Mouse (Mus musculus) liver, embryonic 11.5 days (tissue): ENCODE data around the gene Eif2a. TPM values are rescaled to one million over a fixed set of nuclear protein-coding genes. Genes with fewer than 3 reads are reported as not detected.

ENCODE experiments used
- ATAC-seq: fragments of 200-750 bp; cut with Nextera tagmentation; replicated peaks from 2 replicates; pipeline ENCODE4 v1.8.0; 2017; ENCODE audit warnings: moderate number of reproducible peaks, mild to moderate bottlenecking, moderate TSS enrichment, moderate library complexity; ENCODE audit not compliant: low FRiP score
- DNase-seq: peaks from one replicate; pipeline ENCODE4 v3.0.0-alpha.2; 2017; ENCODE audit warnings: low spot score
- H3K27ac ChIP-seq: fragments of 300-500 bp; sonication (generic); 2 replicates; pipeline ENCODE4 v1.5.1; 2014; ENCODE audit warnings: mild to moderate bottlenecking, low read depth, low read length, control low read depth
- H3K27me3 ChIP-seq: fragments of 300-500 bp; sonication (generic); replicated peaks from 2 replicates; pipeline ENCODE4 v1.6.1; 2014; ENCODE audit warnings: low read length, mixed read lengths; ENCODE audit not compliant: control insufficient read depth, insufficient read depth
- H3K36me3 ChIP-seq: fragments of 300-500 bp; sonication (generic); 2 replicates; pipeline ENCODE4 v1.6.1; 2014; ENCODE audit warnings: mild to moderate bottlenecking, low read length, moderate library complexity, mixed read lengths; ENCODE audit not compliant: control insufficient read depth, insufficient read depth
- H3K4me1 ChIP-seq: fragments of 300-500 bp; sonication (generic); replicated peaks from 2 replicates; pipeline ENCODE4 v1.6.1; 2014; ENCODE audit warnings: low read length, mixed read lengths; ENCODE audit not compliant: control insufficient read depth, insufficient read depth
- H3K4me2 ChIP-seq: fragments of 300-500 bp; sonication (generic); 2 replicates; pipeline ENCODE4 v1.6.1; 2014; ENCODE audit warnings: mild to moderate bottlenecking, control low read depth, moderate library complexity
- H3K4me3 ChIP-seq: fragments of 300-500 bp; sonication (generic); 2 replicates; pipeline ENCODE4 v1.5.1; 2014; ENCODE audit warnings: low read depth, low read length, control low read depth
- H3K9ac ChIP-seq: fragments of 300-500 bp; sonication (generic); 2 replicates; pipeline ENCODE4 v1.6.1; 2014; ENCODE audit warnings: low read depth, low read length, control low read depth
- H3K9me3 ChIP-seq: fragments of 300-500 bp; sonication (generic); 2 replicates; pipeline ENCODE4 v1.6.1; 2016; ENCODE audit warnings: low read length, inconsistent platforms, mixed read lengths; ENCODE audit not compliant: control insufficient read depth
- WGBS: fragments of 180-500 bp; shearing (Covaris S2); extraction: QIAGEN DNeasy Blood & Tissue Kit; methylation state at CpG from one replicate; pipeline ENCODE4 v1.1.7; 2014; 5-methylcytosine and 5-hydroxymethylcytosine counted together
- polyA plus RNA-seq: library from polyadenylated mRNA; unstranded; fragments of >200 nt; fragmentation: Nextera tagmentation; extraction: Ambion mirVana; gene quantifications from 2 replicates; pipeline ENCODE4 v1.2.1, GENCODE M21; 2014

Gene Eif2a
- 66.1 and 71.3 TPM in 2 replicates for polyA plus RNA-seq

- DNase-seq (peak; percentile 98), ATAC-seq (peak; percentile 98)
- Histone ChIP-seq H3K27me3 (no peaks in the 10 kb centered on the region), H3K36me3 (peaks cover 6% of the 10 kb centered on the region; the same call in 1 of the 2 replicates), H3K9me3 (no peaks in the 10 kb centered on the region), H3K4me1 (peaks cover 11% of the 10 kb centered on the region; the same call in 1 of the 2 replicates), H3K9ac (peak within 1 kb of the TSS; percentile 93), H3K27ac (peak within 1 kb of the TSS; percentile 87), H3K4me3 (peak within 1 kb of the TSS; percentile 86), H3K4me2 (peak within 1 kb of the TSS; percentile 84)
- under 1% methylated on average over 55 of the region's 57 CpGs for WGBS
These were observed at the start of gene Eif2a, which contains the start of gene Serp1 for GRCm38 (mm10) chr3:58525652-58526407. TSS of gene Eif2a (plus strand) at chr3:58525821. TSS of gene Serp1 (minus strand) at chr3:58525892.

GRCm38 (mm10) chr3:58478755-58479455 is 46.7 kb upstream of the Eif2a start:
- no peak overlapping the region for H3K27ac ChIP-seq
- no peak overlapping the region for H3K9ac ChIP-seq
- no peaks in the 10 kb centered on the region for H3K27me3 ChIP-seq
- H3K9me3 ChIP-seq, result no peaks in the 10 kb centered on the region
- DNase-seq, result no peak
- no peak for ATAC-seq
- no peak overlapping the region for H3K4me3 ChIP-seq
- no peaks in the 10 kb centered on the region for H3K36me3 ChIP-seq
- H3K4me2 ChIP-seq, result no peak overlapping the region
- 73% methylated on average over 2 of the region's 2 CpGs for WGBS
- no peaks in the 10 kb centered on the region for H3K4me1 ChIP-seq

DNA sequence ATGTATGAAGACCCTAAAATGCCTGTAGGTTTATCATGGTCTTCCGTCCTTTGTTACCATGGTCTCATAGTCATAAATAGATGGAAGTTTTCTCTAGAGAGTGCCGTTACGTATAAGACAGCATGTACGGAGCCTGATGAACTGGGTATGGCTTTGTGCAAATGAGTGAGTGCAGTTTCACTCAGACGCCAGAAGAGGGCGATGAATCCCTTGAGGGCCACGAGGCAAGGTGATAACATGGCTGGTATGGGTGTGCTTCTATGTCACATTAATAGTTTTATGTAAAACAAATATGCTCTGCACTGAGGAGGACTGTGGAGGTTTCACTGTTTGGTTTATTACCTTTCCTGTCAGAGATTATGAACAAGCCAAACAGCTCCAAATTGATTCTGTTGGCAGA is 39.7 kb upstream of the Eif2a start:
- H3K9me3 ChIP-seq, result no peaks in the 10 kb centered on the region
- no peak overlapping the region for H3K4me3 ChIP-seq
- no peaks in the 10 kb centered on the region for H3K36me3 ChIP-seq
- H3K27me3 ChIP-seq, result no peaks in the 10 kb centered on the region
- H3K27ac ChIP-seq, result no peak overlapping the region
- no peak overlapping the region for H3K9ac ChIP-seq
- ATAC-seq, result no peak
- no peak overlapping the region for H3K4me2 ChIP-seq
- H3K4me1 ChIP-seq, result no peaks in the 10 kb centered on the region
- WGBS, result 63% methylated on average over 7 of the region's 7 CpGs
- no peak for DNase-seq

GRCm38 (mm10) chr3:58487121-58487520 is 38.5 kb upstream of the Eif2a start:
- no peak overlapping the region for H3K9ac ChIP-seq
- WGBS, result 60% methylated on average over 3 of the region's 3 CpGs

DNA sequence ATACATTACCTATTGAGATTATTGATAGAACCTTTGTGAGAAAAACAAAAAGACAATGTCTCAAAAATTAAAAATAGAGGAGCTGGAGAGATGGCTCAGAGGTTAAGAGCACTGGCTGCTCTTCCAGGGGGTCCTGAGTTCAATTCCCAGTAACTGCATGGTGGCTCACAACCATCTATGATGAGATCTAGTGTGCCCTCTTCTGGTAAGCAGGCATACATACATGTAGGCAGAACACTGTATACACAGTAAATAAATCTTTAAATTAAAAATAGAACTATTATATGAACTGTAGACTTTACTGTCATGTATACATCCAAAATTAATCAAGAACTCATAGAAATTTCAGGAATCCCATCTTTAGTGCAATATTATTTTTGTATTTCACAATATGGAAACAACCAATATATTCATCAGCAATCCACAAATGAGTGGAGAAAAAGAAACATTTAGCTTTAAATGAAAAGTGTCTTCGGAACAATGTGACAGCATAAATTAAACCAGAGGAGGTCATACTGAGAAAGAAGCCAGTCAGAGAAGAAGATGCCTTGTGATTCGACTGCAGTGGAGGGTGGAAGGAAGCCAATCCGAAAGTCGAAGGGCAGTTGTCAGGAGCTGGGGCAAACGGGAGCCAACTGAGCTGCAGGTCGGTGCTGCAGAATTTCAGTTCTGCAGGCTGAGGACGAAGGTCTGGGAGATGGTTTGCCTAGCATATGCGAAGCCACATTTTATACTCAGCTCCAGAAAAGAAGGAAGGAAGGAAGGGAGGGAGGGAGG is 37.4 kb upstream of the Eif2a start:
- no peak overlapping the region for H3K27ac ChIP-seq
- WGBS, result 76% methylated on average over 8 of the region's 8 CpGs
- no peak overlapping the region for H3K4me3 ChIP-seq
- no peaks in the 10 kb centered on the region for H3K36me3 ChIP-seq
- no peaks in the 10 kb centered on the region for H3K27me3 ChIP-seq
- no peaks in the 10 kb centered on the region for H3K4me1 ChIP-seq
- DNase-seq (no peak), ATAC-seq (no peak)
- no peaks in the 10 kb centered on the region for H3K9me3 ChIP-seq
- H3K9ac ChIP-seq, result no peak overlapping the region
- no peak overlapping the region for H3K4me2 ChIP-seq

More at GRCm38 (mm10) chr3:58487121-58487520, 38.5 kb upstream of the Eif2a start:
- Histone ChIP-seq H3K4me1 (no peaks in the 10 kb centered on the region), H3K27me3 (no peaks in the 10 kb centered on the region), H3K36me3 (no peaks in the 10 kb centered on the region), H3K4me2 (no peak overlapping the region), H3K9me3 (no peaks in the 10 kb centered on the region), H3K27ac (no peak overlapping the region), H3K4me3 (no peak overlapping the region)
- DNase-seq, result no peak
- ATAC-seq, result no peak

GRCm38 (mm10) chr3:58490787-58491186 is 34.8 kb upstream of the Eif2a start:
- no peak overlapping the region for H3K4me3 ChIP-seq
- no peak for ATAC-seq
- H3K9ac ChIP-seq, result no peak overlapping the region
- H3K27ac ChIP-seq, result no peak overlapping the region
- H3K36me3 ChIP-seq, result no peaks in the 10 kb centered on the region
- no peaks in the 10 kb centered on the region for H3K9me3 ChIP-seq
- H3K27me3 ChIP-seq, result no peaks in the 10 kb centered on the region
- 76% methylated on average over 7 of the region's 7 CpGs for WGBS
- H3K4me1 ChIP-seq, result no peaks in the 10 kb centered on the region
- no peak for DNase-seq
- no peak overlapping the region for H3K4me2 ChIP-seq

DNA sequence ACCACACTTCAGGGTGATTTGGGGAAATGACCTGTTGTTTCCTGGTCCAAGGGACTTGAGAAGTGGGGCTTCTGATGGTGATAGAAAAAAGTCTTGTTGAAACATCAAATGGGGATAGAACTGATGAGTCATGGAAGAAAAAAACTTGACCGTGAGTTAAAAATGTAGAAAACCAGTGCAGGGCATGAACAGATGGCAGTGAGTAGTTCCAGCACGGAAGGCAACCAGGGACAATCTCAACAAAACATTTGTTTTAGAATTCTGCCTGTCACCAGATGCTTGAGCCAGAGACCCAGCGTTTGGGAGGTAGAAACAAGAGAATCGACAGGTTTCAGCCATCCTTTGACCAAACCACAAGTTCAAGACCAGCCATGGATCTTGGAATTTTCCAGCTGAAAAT is 32.0 kb upstream of the Eif2a start:
- H3K9ac ChIP-seq, result no peak overlapping the region
- DNase-seq, result no peak
- WGBS, result 77% methylated on average over 4 of the region's 4 CpGs
- H3K36me3 ChIP-seq, result no peaks in the 10 kb centered on the region
- H3K4me2 ChIP-seq, result no peak overlapping the region
- no peaks in the 10 kb centered on the region for H3K9me3 ChIP-seq
- no peak overlapping the region for H3K4me3 ChIP-seq
- no peaks in the 10 kb centered on the region for H3K4me1 ChIP-seq
- no peak for ATAC-seq
- no peaks in the 10 kb centered on the region for H3K27me3 ChIP-seq
- H3K27ac ChIP-seq, result no peak overlapping the region

GRCm38 (mm10) chr3:58501961-58502360 is 23.7 kb upstream of the Eif2a start:
- 0 out of 2 replicates have a peak overlapping the region, but pooled peaks have one; percentile 10 for H3K4me2 ChIP-seq
- H3K36me3 ChIP-seq, result no peaks in the 10 kb centered on the region
- H3K4me3 ChIP-seq, result no peak overlapping the region
- H3K27me3 ChIP-seq, result no peaks in the 10 kb centered on the region
- ATAC-seq (peak; percentile 61), DNase-seq (no peak)
- H3K9me3 ChIP-seq, result no peaks in the 10 kb centered on the region
- no peak overlapping the region for H3K27ac ChIP-seq
- 23% methylated on average over 2 of the region's 2 CpGs for WGBS
- no peak overlapping the region; the same call in 1 of the 2 replicates for H3K9ac ChIP-seq
- H3K4me1 ChIP-seq, result 0 out of 2 replicates have a peak, but pooled peaks cover 4% of the 10 kb centered on the region
